Mouse (Mus musculus): ENCODE measurements around the gene Bcl10.
"Not testable (repeated sequence)": the region's sequence is repeated elsewhere in the genome, so short reads cannot be mapped to it uniquely, and the experiment has no call there.

The Bcl10 gene

DNA sequence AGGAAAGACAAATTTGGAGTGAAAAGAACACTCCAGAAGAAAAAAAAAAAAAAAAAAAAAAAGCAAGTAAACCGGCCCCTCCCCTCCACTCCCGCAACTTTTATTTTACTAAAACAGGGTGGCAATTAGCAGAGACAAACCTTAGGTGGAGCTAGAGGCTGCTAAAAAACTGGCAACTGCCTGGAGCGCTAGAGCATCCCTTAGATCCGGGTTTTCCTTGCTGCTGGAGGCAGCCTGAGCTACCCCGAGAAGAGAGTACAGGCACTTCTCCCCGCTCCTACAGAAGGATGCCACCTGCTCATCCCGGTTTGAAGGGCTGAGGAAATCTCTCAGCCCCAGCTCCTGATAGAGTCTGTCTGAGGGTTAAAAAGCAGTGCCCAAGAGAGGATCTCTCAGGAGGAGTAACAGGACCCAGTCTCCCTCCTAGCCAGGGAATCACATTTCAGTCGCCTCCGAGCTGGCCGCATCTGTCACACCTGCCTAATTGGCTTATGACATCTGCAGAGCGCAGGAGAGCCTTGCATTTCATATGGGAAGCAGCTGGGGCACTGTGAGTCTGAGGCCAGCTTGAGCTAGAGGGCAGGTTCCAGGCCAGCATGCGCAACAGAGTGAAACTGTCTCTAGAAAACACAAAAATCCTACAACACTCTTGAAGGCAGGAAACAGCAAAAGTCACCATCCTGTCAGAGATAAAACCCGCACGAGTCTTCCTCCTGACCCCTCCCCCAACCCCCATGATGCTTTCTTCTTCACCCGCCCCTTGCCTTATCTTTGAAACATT lies 27.6 kb downstream of the Bcl10 start:
- peak; percentile 71 for DNase-seq (ENCODE audit: low read depth, low spot score)

DNA sequence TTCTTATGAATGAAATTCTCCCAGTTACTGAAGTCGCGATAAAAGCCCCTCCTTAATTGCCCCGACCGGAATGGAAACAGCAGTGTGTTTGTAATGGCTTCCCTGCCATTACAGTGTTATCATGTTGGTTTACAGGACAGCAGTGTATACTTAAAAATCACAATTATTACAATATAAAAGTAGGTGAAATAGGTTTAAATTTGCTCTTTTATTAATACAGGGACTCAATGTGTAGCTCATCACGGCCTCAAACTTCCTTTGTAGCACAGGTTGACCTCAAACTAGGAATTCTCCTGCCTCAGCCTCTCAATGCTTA lies 28.2 kb downstream of the Bcl10 start:
- DNase-seq (ENCODE audit: low read depth, low spot score) = no peak

GRCm38 (mm10) chr3:145951287-145952165 lies 28.9 kb downstream of the Bcl10 start:
- peak; percentile 38 for DNase-seq (ENCODE audit: low read depth, low spot score)

- DNase-seq (ENCODE audit: low read depth, low spot score) = no peak
Observed at GRCm38 (mm10) chr3:145952945-145953344, 30.3 kb downstream of the Bcl10 start.

DNA sequence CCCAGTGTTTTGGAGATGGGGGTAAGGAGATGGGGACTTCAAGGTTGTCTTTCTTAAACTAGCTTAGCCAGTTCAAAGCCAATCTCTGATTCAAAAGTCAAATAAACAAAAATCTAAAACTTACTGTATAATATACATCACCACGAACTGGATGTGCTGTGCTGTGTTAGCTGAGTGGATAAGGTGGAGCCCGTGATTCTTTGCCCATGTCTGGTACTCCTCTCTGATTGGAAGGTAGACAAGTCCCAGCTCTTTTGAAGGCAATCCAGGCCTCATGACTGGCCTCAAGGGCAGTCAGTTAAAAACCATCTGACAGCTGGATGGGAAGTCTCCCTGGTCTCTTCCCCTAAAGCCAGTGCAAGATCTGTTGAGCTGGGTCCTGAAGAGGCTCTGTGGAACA lies 30.8 kb downstream of the Bcl10 start:
- DNase-seq (ENCODE audit: low read depth, low spot score) = no peak

DNA sequence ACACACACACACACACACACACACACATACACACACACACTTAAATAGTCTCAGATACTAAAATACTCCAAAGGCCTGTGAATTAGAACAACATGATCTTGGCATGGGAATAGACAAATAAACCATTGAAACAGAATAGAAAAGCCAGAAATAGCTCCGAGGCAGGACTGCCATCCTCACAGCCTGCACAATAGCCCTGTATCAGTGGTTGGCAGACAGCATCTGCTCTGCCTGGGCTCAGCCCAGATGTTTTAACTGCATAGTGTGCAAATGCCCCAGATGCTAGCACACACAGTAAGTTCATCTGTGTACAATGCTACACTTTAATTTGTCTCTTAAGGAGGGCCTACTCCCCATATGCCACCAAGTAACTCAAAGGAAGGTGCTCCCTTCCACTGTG lies 37.2 kb downstream of the Bcl10 start:
- DNase-seq (ENCODE audit: low read depth, low spot score) = no peak

- no peak for DNase-seq (ENCODE audit: low read depth, low spot score)
Observed at GRCm38 (mm10) chr3:145962411-145962810, 39.8 kb downstream of the Bcl10 start.

- DNase-seq (ENCODE audit: low read depth, low spot score) = no peak
Observed at GRCm38 (mm10) chr3:145963101-145964017, 40.8 kb downstream of the Bcl10 start.

DNA sequence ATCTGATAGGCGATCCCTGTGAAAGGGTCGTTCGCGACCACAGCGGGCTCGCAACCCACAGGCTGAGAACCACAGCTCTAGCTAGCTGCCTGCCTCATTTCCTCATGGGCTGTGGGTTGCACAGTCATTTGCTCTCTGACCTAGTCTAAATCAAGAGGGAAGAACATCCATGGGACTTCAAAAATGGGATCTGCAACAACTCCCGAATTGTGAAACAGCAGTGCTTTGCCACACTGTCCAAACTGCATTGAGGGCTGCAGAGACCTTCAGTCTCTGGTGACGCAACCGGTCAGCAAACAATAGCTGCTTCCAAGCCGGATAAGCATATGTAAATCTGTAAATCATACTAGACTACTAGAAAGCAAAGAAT lies 41.4 kb downstream of the Bcl10 start:
- no peak for DNase-seq (ENCODE audit: low read depth, low spot score)

DNA sequence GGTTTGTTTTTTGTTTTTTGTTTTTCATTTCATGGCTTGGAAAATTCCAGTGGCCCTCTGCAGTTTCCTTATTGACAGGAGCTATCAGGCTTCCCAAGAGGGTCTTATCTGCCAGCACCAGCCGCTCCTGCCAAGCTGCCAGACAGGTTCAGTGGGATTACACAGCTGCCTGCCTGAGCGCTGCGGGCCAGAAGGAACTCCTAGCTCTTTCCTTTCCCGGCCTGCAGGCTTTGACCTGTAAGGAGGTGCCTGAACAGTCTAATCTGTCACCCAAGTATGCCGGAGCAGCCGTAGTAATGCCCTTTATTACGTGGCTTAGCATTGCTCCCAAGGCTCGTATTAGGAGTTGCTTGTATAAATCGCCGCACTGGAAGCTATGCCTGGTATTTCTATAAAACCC lies 41.9 kb downstream of the Bcl10 start:
- DNase-seq (ENCODE audit: low read depth, low spot score) = no peak

DNA sequence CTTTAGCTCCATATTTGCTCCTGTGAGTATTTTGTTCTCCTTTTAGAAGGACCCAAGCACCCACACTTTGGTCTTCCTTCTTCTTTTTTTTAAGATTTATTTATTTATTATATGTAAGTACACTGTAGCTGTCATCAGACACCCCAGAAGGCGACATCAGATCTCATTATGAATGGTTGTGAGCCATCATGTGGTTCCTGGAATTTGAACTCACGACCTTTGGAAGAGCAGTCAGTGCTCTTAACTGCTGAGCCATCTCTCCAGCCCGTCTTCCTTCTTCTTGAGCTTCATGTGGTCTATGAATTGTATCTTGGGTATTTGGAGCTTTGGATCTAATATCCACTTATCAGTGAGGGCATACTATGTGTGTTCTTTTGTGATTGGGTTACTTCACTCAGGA lies 43.0 kb downstream of the Bcl10 start:
- not testable (repeated sequence) for DNase-seq (ENCODE audit: low read depth, low spot score)

- no peak for DNase-seq (ENCODE audit: low read depth, low spot score)
Observed at GRCm38 (mm10) chr3:145966806-145967205, 44.2 kb downstream of the Bcl10 start.

DNA sequence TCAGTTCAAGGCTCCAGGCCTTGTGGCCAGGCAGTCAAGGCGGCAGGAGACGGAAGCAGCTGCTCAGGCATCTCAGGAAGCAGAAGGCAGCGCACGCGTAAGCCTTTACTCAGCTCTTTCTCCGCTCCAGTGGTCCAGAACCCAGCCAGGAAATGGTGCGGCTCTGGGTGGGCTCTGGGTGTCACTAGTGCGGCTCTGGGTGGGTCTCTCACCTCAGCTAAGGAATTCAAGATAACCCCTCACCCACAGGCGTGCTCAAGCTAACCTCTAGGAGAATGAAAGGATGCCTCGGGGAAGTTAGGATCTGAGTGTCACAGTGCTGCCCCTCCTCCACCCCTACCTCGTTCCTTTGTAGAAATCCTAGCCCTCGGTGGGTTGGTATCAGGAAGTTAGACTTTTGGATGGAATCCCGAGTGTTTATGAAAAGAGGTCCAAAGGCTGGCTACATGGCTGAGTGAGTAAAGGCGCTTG lies 46.5 kb downstream of the Bcl10 start:
- DNase-seq (ENCODE audit: low read depth, low spot score) = no peak

- no peak for DNase-seq (ENCODE audit: low read depth, low spot score)
Observed at GRCm38 (mm10) chr3:145971501-145971900, 48.9 kb downstream of the Bcl10 start.

DNA sequence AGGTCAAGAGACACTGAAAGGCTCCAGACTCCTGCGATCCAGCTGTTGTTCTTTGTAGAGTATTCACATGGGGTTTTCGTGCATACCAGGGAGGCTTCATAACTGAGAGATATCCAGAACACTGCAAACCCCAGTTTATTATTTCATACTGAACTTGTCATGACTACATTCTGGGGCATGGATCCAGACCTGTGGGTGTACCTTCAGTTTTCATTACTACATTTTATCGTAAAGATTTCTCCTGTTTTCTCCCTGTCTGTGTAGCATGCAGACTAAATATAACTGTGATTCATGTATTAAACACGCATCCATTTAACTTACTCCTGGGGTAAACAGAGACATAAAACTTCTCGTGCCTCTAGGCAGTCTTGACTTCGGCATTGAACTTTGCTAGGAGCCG lies 52.4 kb downstream of the Bcl10 start:
- DNase-seq (ENCODE audit: low read depth, low spot score) = no peak
